Mouse (Mus musculus) MEL (cell line): ENCODE measurements at regions not wholly inside any gene's neighbourhood (a gene's known extent, or its start where the extent isn't known, plus 50 kb on each side); places are given as distances from the start of the nearest gene placed in this dataset.

Experiments
- DNase-seq: peaks from one replicate; pipeline ENCODE4 v3.0.0; 2011; ENCODE audit warnings: low read depth, low spot score
- H3K27ac ChIP-seq: 2 replicates; pipeline ENCODE4 v1.5.1; 2012; ENCODE audit warnings: low read depth, mild to moderate bottlenecking, control low read depth, low read length, moderate library complexity; ENCODE audit not compliant: control insufficient read depth
- H3K27me3 ChIP-seq, 2 experiments: fragments of 150-350 bp in 1 of 2; sonication (generic) in 1 of 2; 2 replicates each; pipeline ENCODE4 v1.6.1; 2012; ENCODE audit warnings: low read length in 2 of 2, mild to moderate bottlenecking in 2 of 2, improper control_type of control experiment in 1 of 2, moderate library complexity in 1 of 2; ENCODE audit not compliant: insufficient read depth in 2 of 2, control insufficient read depth in 1 of 2
- H3K36me3 ChIP-seq, 2 experiments: 2 replicates each; pipeline ENCODE4 v1.6.1; 2012 to 2014; ENCODE audit warnings: low read length in 2 of 2, improper control_type of control experiment in 1 of 2, inconsistent platforms in 1 of 2, mild to moderate bottlenecking in 1 of 2; ENCODE audit not compliant: insufficient read depth in 2 of 2, control insufficient read depth in 1 of 2
- H3K4me1 ChIP-seq, 2 experiments: fragments of 150-350 bp in 1 of 2; sonication (generic) in 1 of 2; 2 replicates each; pipeline ENCODE4 v1.6.1; 2012; ENCODE audit warnings: low read length in 2 of 2, improper control_type of control experiment in 1 of 2, mild to moderate bottlenecking in 1 of 2; ENCODE audit not compliant: insufficient read depth in 2 of 2, control insufficient read depth in 1 of 2
- H3K4me3 ChIP-seq, 2 experiments: fragments of 150-350 bp in 1 of 2; sonication (generic) in 1 of 2; 2 replicates each; pipeline ENCODE4 v1.5.1; 2012; ENCODE audit warnings: low read depth in 2 of 2, low read length in 2 of 2, mild to moderate bottlenecking in 2 of 2, moderate library complexity in 2 of 2, control low read depth in 1 of 2, improper control_type of control experiment in 1 of 2; ENCODE audit not compliant: control insufficient read depth in 1 of 2, insufficient read depth in 1 of 2
- H3K79me2 ChIP-seq: 2 replicates; pipeline ENCODE4 v1.6.1; 2012; ENCODE audit warnings: mild to moderate bottlenecking, low read length, moderate library complexity; ENCODE audit not compliant: control insufficient read depth, poor library complexity, insufficient read depth
- H3K9ac ChIP-seq: 2 replicates; pipeline ENCODE4 v1.6.1; 2012; ENCODE audit warnings: low read depth, mild to moderate bottlenecking, control low read depth, low read length, moderate library complexity; ENCODE audit not compliant: control insufficient read depth, poor library complexity, severe bottlenecking
- H3K9me3 ChIP-seq: fragments of 150-350 bp; sonication (generic); replicated peaks from 2 replicates; pipeline ENCODE4 v1.6.1; 2012; ENCODE audit warnings: mild to moderate bottlenecking, low read length, improper control_type of control experiment, moderate library complexity; ENCODE audit not compliant: insufficient read depth
- BHLHE40 ChIP-seq: IDR thresholded peaks from 2 replicates; pipeline ENCODE4 v1.6.1; 2012; ENCODE audit warnings: low read depth, mild to moderate bottlenecking, inconsistent platforms, low read length, improper control_type of control experiment, borderline replicate concordance
- CHD2 ChIP-seq: IDR thresholded peaks from 2 replicates; pipeline ENCODE4 v1.6.1; 2011; ENCODE audit warnings: low read length, improper control_type of control experiment
- CTCF ChIP-seq, 3 experiments: IDR thresholded peaks in 2 of 3; conservative IDR thresholded peaks in 1 of 3; 2 replicates each; pipeline ENCODE4 v1.5.1; 2011 to 2012; ENCODE audit warnings: low read length in 3 of 3, low read depth in 2 of 3, mild to moderate bottlenecking in 2 of 3, improper control_type of control experiment in 1 of 3, inconsistent platforms in 1 of 3, mixed read lengths in 1 of 3, moderate library complexity in 1 of 3; ENCODE audit not compliant: control insufficient read depth in 1 of 3, insufficient read depth in 1 of 3, poor library complexity in 1 of 3, severe bottlenecking in 1 of 3
- E2F4 ChIP-seq: IDR thresholded peaks from 2 replicates; pipeline ENCODE4 v1.6.1; 2011; ENCODE audit warnings: low read depth, low read length, improper control_type of control experiment, borderline replicate concordance
- ELF1 ChIP-seq: IDR thresholded peaks from 2 replicates; pipeline ENCODE4 v1.6.1; 2014; ENCODE audit warnings: low read depth, mild to moderate bottlenecking, inconsistent platforms, low read length, improper control_type of control experiment, moderate library complexity
- EP300 ChIP-seq, 2 experiments: IDR thresholded peaks; 2 replicates each; pipeline ENCODE4 v1.6.1; 2011; ENCODE audit warnings: improper control_type of control experiment in 2 of 2, low read length in 2 of 2, low read depth in 1 of 2, mild to moderate bottlenecking in 1 of 2
- ETS1 ChIP-seq: IDR thresholded peaks from 2 replicates; pipeline ENCODE4 v1.6.1; 2012; ENCODE audit warnings: low read depth, mild to moderate bottlenecking, inconsistent platforms, low read length, improper control_type of control experiment, moderate library complexity
- GABPA ChIP-seq: IDR thresholded peaks from 2 replicates; pipeline ENCODE4 v1.6.1; 2012; ENCODE audit warnings: low read depth, mild to moderate bottlenecking, inconsistent platforms, low read length, improper control_type of control experiment, moderate library complexity
- GATA1 ChIP-seq: IDR thresholded peaks from 2 replicates; pipeline ENCODE4 v1.6.1; 2011; ENCODE audit warnings: low read depth, low read length, improper control_type of control experiment
- HCFC1 ChIP-seq: IDR thresholded peaks from 2 replicates; pipeline ENCODE4 v1.6.1; 2012; ENCODE audit warnings: low read depth, mild to moderate bottlenecking, inconsistent platforms, low read length, improper control_type of control experiment, moderate library complexity
- MAFK ChIP-seq: IDR thresholded peaks from 2 replicates; pipeline ENCODE4 v1.6.1; 2011; ENCODE audit warnings: low read depth, mild to moderate bottlenecking, low read length, improper control_type of control experiment, borderline replicate concordance
- MAZ ChIP-seq: IDR thresholded peaks from 2 replicates; pipeline ENCODE4 v1.6.1; 2012; ENCODE audit warnings: low read depth, mild to moderate bottlenecking, inconsistent platforms, low read length, improper control_type of control experiment
- MEF2A ChIP-seq: IDR thresholded peaks from 2 replicates; pipeline ENCODE4 v1.6.1; 2014; ENCODE audit warnings: low read depth, mild to moderate bottlenecking, inconsistent platforms, low read length, improper control_type of control experiment; ENCODE audit not compliant: poor library complexity, insufficient replicate concordance, severe bottlenecking; ENCODE audit errors: extremely low read depth
- MYC ChIP-seq: IDR thresholded peaks from 2 replicates; pipeline ENCODE4 v1.6.1; 2011; ENCODE audit warnings: low read depth, mild to moderate bottlenecking, low read length, improper control_type of control experiment, moderate library complexity
- NELFE ChIP-seq: IDR thresholded peaks from 2 replicates; pipeline ENCODE4 v1.6.1; 2011; ENCODE audit warnings: low read depth, low read length, improper control_type of control experiment
- POLR2A ChIP-seq, 2 experiments: IDR thresholded peaks; 2 replicates each; pipeline ENCODE4 v1.6.1; 2011 to 2012; ENCODE audit warnings: low read length in 2 of 2, mild to moderate bottlenecking in 2 of 2, control low read depth in 1 of 2, improper control_type of control experiment in 1 of 2, low read depth in 1 of 2, moderate library complexity in 1 of 2; ENCODE audit not compliant: control insufficient read depth in 1 of 2, insufficient read depth in 1 of 2, poor library complexity in 1 of 2
- POLR2AphosphoS2 ChIP-seq: IDR thresholded peaks from 2 replicates; pipeline ENCODE4 v1.6.1; 2011; ENCODE audit warnings: low read length, improper control_type of control experiment
- POLR2AphosphoS5 ChIP-seq: IDR thresholded peaks from 2 replicates; pipeline ENCODE4 v1.6.1; 2012; ENCODE audit warnings: low read depth, borderline replicate concordance, mild to moderate bottlenecking, inconsistent platforms, low read length, moderate library complexity, mixed read lengths
- RAD21 ChIP-seq: IDR thresholded peaks from 2 replicates; pipeline ENCODE4 v1.6.1; 2011; ENCODE audit warnings: mild to moderate bottlenecking, low read depth, low read length, improper control_type of control experiment
- RCOR1 ChIP-seq: IDR thresholded peaks from 2 replicates; pipeline ENCODE4 v1.6.1; 2012; ENCODE audit warnings: low read depth, mild to moderate bottlenecking, inconsistent platforms, low read length, improper control_type of control experiment
- ZC3H11A ChIP-seq: IDR thresholded peaks from 2 replicates; pipeline ENCODE4 v1.6.1; 2012; ENCODE audit warnings: low read depth, mild to moderate bottlenecking, inconsistent platforms, low read length, improper control_type of control experiment
- ZKSCAN1 ChIP-seq: IDR thresholded peaks from 2 replicates; pipeline ENCODE4 v1.6.1; 2012; ENCODE audit warnings: low read depth, mild to moderate bottlenecking, inconsistent platforms, low read length, improper control_type of control experiment, moderate library complexity
- ZMIZ1 ChIP-seq: IDR thresholded peaks from 2 replicates; pipeline ENCODE4 v1.6.1; 2012; ENCODE audit warnings: low read depth, mild to moderate bottlenecking, inconsistent platforms, low read length, improper control_type of control experiment, moderate library complexity
- ZNF384 ChIP-seq: IDR thresholded peaks from 2 replicates; pipeline ENCODE4 v1.6.1; 2012; ENCODE audit warnings: low read depth, mild to moderate bottlenecking, inconsistent platforms, low read length, improper control_type of control experiment

GRCm38 (mm10) chr16:83092059-83092458 lies 263.9 kb downstream of the Gm21833 start:
- TF ChIP-seq POLR2A (IDR thresholded peaks at IDR 0.05; ENCODE audit: control insufficient read depth in 1 of 2, insufficient read depth in 1 of 2, low read depth in 1 of 2, low read length in 2 of 2, poor library complexity in 1 of 2) (no peak), MYC (no peak), CHD2 (no peak), POLR2AphosphoS5 (no peak), ZC3H11A (no peak), MAFK (no peak), ELF1 (no peak), BHLHE40 (no peak), MAZ (no peak), RAD21 (no peak), EP300 (IDR thresholded peaks at IDR 0.05; ENCODE audit: low read depth in 1 of 2, low read length in 2 of 2) (no peak), HCFC1 (no peak), GATA1 (no peak), CTCF (IDR thresholded peaks at IDR 0.05 in 2 of 3, conservative IDR thresholded peaks at IDR 0.05 in 1 of 3; ENCODE audit: control insufficient read depth in 1 of 3, insufficient read depth in 1 of 3, low read depth in 2 of 3, low read length in 3 of 3, poor library complexity in 1 of 3, severe bottlenecking in 1 of 3) (no peak), E2F4 (no peak), ETS1 (no peak), GABPA (no peak)
- H3K4me3 ChIP-seq: no peak overlapping the region
- no peaks in the 10 kb centered on the region for H3K27me3 ChIP-seq
- DNase-seq: no peak
- H3K9ac ChIP-seq: no peak overlapping the region
- no peaks in the 10 kb centered on the region for H3K9me3 ChIP-seq
- H3K4me1 ChIP-seq: no peaks in the 10 kb centered on the region
- H3K27ac ChIP-seq: no peak overlapping the region
- H3K79me2 ChIP-seq: no peaks in the 10 kb centered on the region
- H3K36me3 ChIP-seq: no peaks in the 10 kb centered on the region

GRCm38 (mm10) chr16:83111128-83111527 lies 282.9 kb downstream of the Gm21833 start:
- no peak for DNase-seq
- Histone ChIP-seq H3K4me1 (no peaks in the 10 kb centered on the region), H3K27ac (no peak overlapping the region), H3K36me3 (no peaks in the 10 kb centered on the region), H3K4me3 (no peak overlapping the region)
- TF ChIP-seq ZKSCAN1: no peak
- no peak for TF ChIP-seq BHLHE40
- no peak for TF ChIP-seq RCOR1
- no peak for TF ChIP-seq NELFE
- no peak for TF ChIP-seq ZMIZ1
- no peak for TF ChIP-seq ZNF384
- TF ChIP-seq GABPA: no peak
- no peak for TF ChIP-seq POLR2AphosphoS2
- no peak for TF ChIP-seq MEF2A
- TF ChIP-seq, all 39 proteins: peak for 0
- Histone ChIP-seq H3K27me3 (no peaks in the 10 kb centered on the region), H3K9ac (no peak overlapping the region), H3K79me2 (no peaks in the 10 kb centered on the region), H3K9me3 (no peaks in the 10 kb centered on the region)
